Mouse (Mus musculus) limb, embryonic 14.5 days (tissue): ENCODE data around the gene Dlg1. TPM values are rescaled to one million over a fixed set of nuclear protein-coding genes. Genes with fewer than 3 reads are reported as not detected.
A peak's percentile ranks its signal among the peaks of the same experiment; 100 is the strongest.

Experiments used
- ATAC-seq: fragments of 200-750 bp; cut with Nextera tagmentation; 2 replicates; pipeline ENCODE4 v1.8.0; 2017; ENCODE audit warnings: low read depth, moderate number of reproducible peaks, moderate TSS enrichment; ENCODE audit not compliant: low FRiP score
- DNase-seq: peaks from one replicate; pipeline ENCODE4 v3.0.0-alpha.2; 2015; ENCODE audit warnings: low spot score
- H3K27ac ChIP-seq: fragments of 300-500 bp; sonication (generic); replicated peaks from 2 replicates; pipeline ENCODE4 v1.5.1; 2014; ENCODE audit warnings: low read depth, mild to moderate bottlenecking, low read length, moderate library complexity, mixed read lengths
- H3K27me3 ChIP-seq: fragments of 300-500 bp; sonication (generic); 2 replicates; pipeline ENCODE4 v1.6.1; 2014; ENCODE audit warnings: low read length, mixed read lengths; ENCODE audit not compliant: control insufficient read depth, insufficient read depth
- H3K36me3 ChIP-seq: fragments of 300-500 bp; sonication (generic); 2 replicates; pipeline ENCODE4 v1.6.1; 2014; ENCODE audit warnings: mild to moderate bottlenecking, low read length, moderate library complexity, mixed read lengths; ENCODE audit not compliant: control insufficient read depth, insufficient read depth
- H3K4me1 ChIP-seq: fragments of 300-500 bp; sonication (generic); 2 replicates; pipeline ENCODE4 v1.6.1; 2014; ENCODE audit warnings: antibody characterized with exemption, low read length, mixed read lengths; ENCODE audit not compliant: control insufficient read depth, insufficient read depth
- H3K4me2 ChIP-seq: fragments of 300-500 bp; sonication (generic); replicated peaks from 2 replicates; pipeline ENCODE4 v1.6.1; 2014; ENCODE audit warnings: low read depth, mild to moderate bottlenecking, low read length, moderate library complexity; ENCODE audit not compliant: severe bottlenecking
- H3K4me3 ChIP-seq: fragments of 300-500 bp; sonication (generic); replicated peaks from 2 replicates; pipeline ENCODE4 v1.5.1; 2014; ENCODE audit warnings: low read length
- H3K9ac ChIP-seq: fragments of 300-500 bp; sonication (generic); 2 replicates; pipeline ENCODE4 v1.6.1; 2014; ENCODE audit warnings: mild to moderate bottlenecking, low read depth, low read length, moderate library complexity; ENCODE audit not compliant: severe bottlenecking
- H3K9me3 ChIP-seq: fragments of 300-500 bp; sonication (generic); 2 replicates; pipeline ENCODE4 v1.6.1; 2016; ENCODE audit warnings: low read length; ENCODE audit not compliant: control insufficient read depth
- POLR2A ChIP-seq: fragments of 200-500 bp; IDR thresholded peaks from 2 replicates; pipeline ENCODE4 v1.8.0; 2012; ENCODE audit warnings: inconsistent platforms, mild to moderate bottlenecking, moderate library complexity, borderline replicate concordance; ENCODE audit not compliant: insufficient read depth, insufficient read length; ENCODE audit errors: extremely low read depth
- WGBS: fragments of 180-500 bp; shearing (Covaris S2); extraction: QIAGEN DNeasy Blood & Tissue Kit; methylation state at CpG from one replicate; pipeline ENCODE4 v1.1.7; 2014; 5-methylcytosine and 5-hydroxymethylcytosine counted together
- polyA plus RNA-seq, 2 experiments: library from polyadenylated mRNA; depleted of rRNA in 1 of 2; stranded (reverse) in 1 of 2; unstranded in 1 of 2; fragments of >200 nt; fragmentation: Nextera tagmentation in 1 of 2; extraction: Ambion mirVana in 1 of 2; gene quantifications; 2 replicates each; pipeline versions ENCODE4 v1.2.1 to v1.2.3; 2012 to 2014

Dlg1 gene
- polyA plus RNA-seq, 2 experiments, result 37.9 to 62.0 TPM

- 80% methylated on average over 3 of the region's 3 CpGs for WGBS
- DNase-seq (no peak), ATAC-seq (no peak)
- Histone ChIP-seq H3K27me3 (no peaks in the 10 kb centered on the region), H3K9me3 (no peaks in the 10 kb centered on the region), H3K4me2 (no peak overlapping the region), H3K36me3 (peaks cover 48% of the 10 kb centered on the region), H3K27ac (no peak overlapping the region), H3K4me1 (no peaks in the 10 kb centered on the region), H3K9ac (no peak overlapping the region), H3K4me3 (no peak overlapping the region)
- TF ChIP-seq POLR2A, result no peak
Measured at GRCm38 (mm10) chr16:31803644-31804043, 140.4 kb downstream of the Dlg1 start.

GRCm38 (mm10) chr16:31826049-31826448 is 162.8 kb downstream of the Dlg1 start:
- Histone ChIP-seq H3K4me2 (no peak overlapping the region), H3K36me3 (peaks cover 13% of the 10 kb centered on the region), H3K4me3 (no peak overlapping the region), H3K9me3 (no peaks in the 10 kb centered on the region), H3K9ac (no peak overlapping the region), H3K4me1 (no peaks in the 10 kb centered on the region), H3K27ac (no peak overlapping the region), H3K27me3 (no peaks in the 10 kb centered on the region)
- no peak for ATAC-seq
- no peak for DNase-seq
- TF ChIP-seq POLR2A, result no peak
- WGBS, result 80% methylated on average over 4 of the region's 4 CpGs

GRCm38 (mm10) chr16:31830726-31831125 is 167.5 kb downstream of the Dlg1 start:
- H3K4me3 ChIP-seq, result no peak overlapping the region
- H3K36me3 ChIP-seq, result peaks cover 16% of the 10 kb centered on the region
- H3K9ac ChIP-seq, result no peak overlapping the region
- no peaks in the 10 kb centered on the region for H3K9me3 ChIP-seq
- WGBS, result 76% methylated on average over 4 of the region's 4 CpGs
- TF ChIP-seq POLR2A, result no peak
- H3K4me1 ChIP-seq, result no peaks in the 10 kb centered on the region
- H3K27ac ChIP-seq, result no peak overlapping the region
- no peaks in the 10 kb centered on the region for H3K27me3 ChIP-seq
- no peak for ATAC-seq
- DNase-seq, result no peak
- no peak overlapping the region for H3K4me2 ChIP-seq

GRCm38 (mm10) chr16:31832630-31833422 is 169.6 kb downstream of the Dlg1 start:
- no peak for ATAC-seq
- no peak for DNase-seq
- 91% methylated on average over 10 of the region's 10 CpGs for WGBS
- Histone ChIP-seq H3K27me3 (no peaks in the 10 kb centered on the region), H3K4me1 (no peaks in the 10 kb centered on the region), H3K9ac (no peak overlapping the region), H3K4me3 (no peak overlapping the region), H3K9me3 (no peaks in the 10 kb centered on the region), H3K36me3 (peaks cover 19% of the 10 kb centered on the region), H3K4me2 (no peak overlapping the region), H3K27ac (no peak overlapping the region)
- no peak for TF ChIP-seq POLR2A

GRCm38 (mm10) chr16:31834011-31834584 is 170.9 kb downstream of the Dlg1 start:
- no peak overlapping the region for H3K4me3 ChIP-seq
- H3K36me3 ChIP-seq, result peaks cover 31% of the 10 kb centered on the region
- H3K27me3 ChIP-seq, result no peaks in the 10 kb centered on the region
- H3K4me2 ChIP-seq, result no peak overlapping the region
- H3K9me3 ChIP-seq, result no peaks in the 10 kb centered on the region
- WGBS, result 72% methylated on average over 7 of the region's 7 CpGs
- peak overlapping the region; percentile 52 for H3K27ac ChIP-seq
- no peaks in the 10 kb centered on the region for H3K4me1 ChIP-seq
- no peak overlapping the region for H3K9ac ChIP-seq
- peak; percentile 4 for DNase-seq
- TF ChIP-seq POLR2A, result no peak
- no peak for ATAC-seq
